Mouse (Mus musculus): ENCODE measurements around the gene Mtrf1. TPM values are rescaled to one million over a fixed set of nuclear protein-coding genes. Genes with fewer than 3 reads are reported as not detected.

The Mtrf1 gene
- 13.7 TPM for polyA plus RNA-seq (2021)

- CTCF ChIA-PET: interaction anchor here (0.8 to 1.6 kb wide), 2 partner anchors 10 to 17 kb away, joined by 3 to 8 read pairs; no protein-coding TSS in a partner anchor
- POLR2A ChIA-PET: interaction anchor here (0.7 kb wide), 1 partner anchor 909 kb away, joined by 3 read pairs; no protein-coding TSS in a partner anchor
- TF ChIP-seq CTCF (IDR thresholded peaks at IDR 0.05): no peak
- no peaks in the 10 kb centered on the region for H3K27me3 ChIP-seq
- in situ Hi-C loops (cut with MboI; ENCODE audit: low pct_unique_long_range_greater_than_20kb): loop anchor here (5.0 to 10.0 kb wide), 3 partner anchors 65 to 337 kb away; partner anchors contain the start of gene Sugt1
- no peak for DNase-seq (ENCODE audit: low read depth, low spot score)
- ATAC-seq: peak; percentile 75
Measured at GRCm38 (mm10) chr14:79397321-79398122, at the start of gene Mtrf1. TSS of gene Mtrf1 (plus strand) at chr14:79397772.

- POLR2A ChIA-PET: no interaction called here
- DNase-seq (ENCODE audit: low read depth, low spot score): no peak
- CTCF ChIA-PET: no interaction called here
- TF ChIP-seq CTCF (IDR thresholded peaks at IDR 0.05): no peak
- ATAC-seq: no peak
- H3K27me3 ChIP-seq: no peaks in the 10 kb centered on the region
- in situ Hi-C loops (cut with MboI; ENCODE audit: low pct_unique_long_range_greater_than_20kb): no loop called here
Measured at GRCm38 (mm10) chr14:79358055-79358454, 39.5 kb upstream of the Mtrf1 start.

DNA sequence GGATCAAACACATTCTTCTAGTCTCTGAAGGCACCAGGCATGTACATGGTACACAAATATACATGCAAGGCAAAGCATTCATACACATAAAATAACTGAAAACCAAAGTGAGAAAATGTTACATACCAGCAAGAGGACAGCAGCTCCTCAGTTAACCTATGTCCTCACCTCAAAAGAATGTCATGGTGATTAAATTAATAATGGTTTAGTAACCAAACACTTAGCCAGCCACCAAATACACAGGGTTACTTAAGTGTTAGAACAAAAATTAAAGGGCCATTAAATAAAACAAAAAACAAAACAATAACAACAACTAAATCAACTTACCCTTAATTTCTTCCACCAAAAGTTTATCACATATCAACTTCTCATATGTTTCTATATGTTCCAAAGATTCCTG is 20.5 kb upstream of the Mtrf1 start:
- ATAC-seq: no peak
- no peak for TF ChIP-seq CTCF (IDR thresholded peaks at IDR 0.05)
- in situ Hi-C loops (cut with MboI; ENCODE audit: low pct_unique_long_range_greater_than_20kb): no loop called here
- ChIA-PET POLR2A (no interaction called here), CTCF (no interaction called here)
- DNase-seq (ENCODE audit: low read depth, low spot score): no peak
- H3K27me3 ChIP-seq: no peaks in the 10 kb centered on the region

DNA sequence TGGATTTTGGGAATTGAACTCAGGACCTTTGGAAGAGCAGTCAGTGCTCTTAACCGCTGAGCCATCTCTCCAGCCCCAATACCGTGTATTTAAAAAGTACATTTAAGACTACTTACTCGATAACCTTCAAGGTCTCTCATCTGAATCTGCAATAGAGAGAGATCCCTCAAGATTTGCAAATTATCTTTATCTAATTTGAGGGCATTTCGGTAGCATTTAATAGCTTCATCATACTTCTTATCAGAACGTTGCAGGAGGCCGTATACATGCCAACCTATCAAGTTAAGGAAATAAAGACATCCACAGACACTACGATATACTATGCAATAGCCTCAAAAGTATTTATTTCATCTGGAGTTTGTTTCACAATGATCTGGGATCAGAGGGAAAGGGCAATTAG is 14.5 kb upstream of the Mtrf1 start:
- in situ Hi-C loops (cut with MboI; ENCODE audit: low pct_unique_long_range_greater_than_20kb): no loop called here
- POLR2A ChIA-PET: no interaction called here
- DNase-seq (ENCODE audit: low read depth, low spot score) (no peak), ATAC-seq (no peak)
- no peaks in the 10 kb centered on the region for H3K27me3 ChIP-seq
- TF ChIP-seq CTCF (IDR thresholded peaks at IDR 0.05): no peak
- CTCF ChIA-PET: no interaction called here

- in situ Hi-C loops (cut with MboI; ENCODE audit: low pct_unique_long_range_greater_than_20kb): no loop called here
- CTCF ChIA-PET: no interaction called here
Measured at GRCm38 (mm10) chr14:79388304-79388703, 9.3 kb upstream of the Mtrf1 start.

DNA sequence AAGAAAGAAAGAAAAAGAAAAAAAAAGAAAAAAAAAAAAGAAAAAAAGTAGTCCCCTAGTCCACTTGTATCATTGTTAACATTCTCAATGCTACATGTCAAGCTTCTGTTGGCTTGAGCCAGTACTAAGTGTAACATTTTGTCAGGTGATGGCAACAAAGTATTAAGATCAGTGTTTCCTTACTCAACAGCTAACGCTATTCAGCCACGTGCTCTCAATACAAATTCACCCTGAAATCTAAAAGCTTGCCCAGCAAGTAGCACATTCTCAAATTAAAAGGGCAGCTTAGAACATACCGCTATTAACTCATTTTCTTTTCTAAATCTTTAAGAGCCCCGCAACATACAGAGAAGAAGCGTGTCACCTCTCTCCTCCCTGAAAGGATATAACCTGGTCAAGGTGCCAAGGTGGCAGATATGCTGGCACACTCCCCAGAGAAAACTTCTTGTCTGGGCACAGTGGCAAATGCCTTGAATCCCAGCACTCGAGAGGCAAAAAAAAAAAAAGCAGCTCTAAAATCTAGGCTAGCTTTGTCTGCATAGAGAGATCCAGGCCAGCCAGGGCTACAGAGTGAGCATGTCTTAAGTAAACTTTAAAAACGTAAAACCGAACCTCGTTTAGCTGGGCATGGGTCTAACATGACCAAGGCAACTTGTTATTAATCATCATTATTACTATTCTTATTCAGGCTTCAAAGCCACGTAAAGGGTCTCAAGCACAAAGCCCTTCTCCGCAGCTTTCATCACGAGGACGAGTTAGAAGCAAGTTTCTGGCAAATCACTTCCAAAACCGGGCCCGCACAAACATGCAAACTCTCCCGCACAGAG is 7.9 kb upstream of the Mtrf1 start:
- ChIA-PET POLR2A (interaction anchor here (0.6 to 1.4 kb wide), 6 partner anchors 8 to 1604 kb away, joined by 3 to 5 read pairs (median 4); no protein-coding TSS in a partner anchor), CTCF (interaction anchor here (1.0 to 1.3 kb wide), 4 partner anchors 9 to 198 kb away, joined by 3 to 4 read pairs (median 3); partner anchors contain the start of gene Sugt1)
- DNase-seq (ENCODE audit: low read depth, low spot score): no peak
- in situ Hi-C loops (cut with MboI; ENCODE audit: low pct_unique_long_range_greater_than_20kb): loop anchor here (10.0 kb wide), 2 partner anchors 195 to 345 kb away; partner anchors contain the start of gene Sugt1
- peak; percentile 2 for ATAC-seq
- TF ChIP-seq CTCF (IDR thresholded peaks at IDR 0.05): no peak
- H3K27me3 ChIP-seq: no peaks in the 10 kb centered on the region

More at GRCm38 (mm10) chr14:79388304-79388703, 9.3 kb upstream of the Mtrf1 start:
- ATAC-seq: no peak
- H3K27me3 ChIP-seq: no peaks in the 10 kb centered on the region
- DNase-seq (ENCODE audit: low read depth, low spot score): no peak
- no peak for TF ChIP-seq CTCF (IDR thresholded peaks at IDR 0.05)
- POLR2A ChIA-PET: interaction anchor here (0.9 kb wide), 1 partner anchor 15 kb away, joined by 4 read pairs; no protein-coding TSS in a partner anchor

DNA sequence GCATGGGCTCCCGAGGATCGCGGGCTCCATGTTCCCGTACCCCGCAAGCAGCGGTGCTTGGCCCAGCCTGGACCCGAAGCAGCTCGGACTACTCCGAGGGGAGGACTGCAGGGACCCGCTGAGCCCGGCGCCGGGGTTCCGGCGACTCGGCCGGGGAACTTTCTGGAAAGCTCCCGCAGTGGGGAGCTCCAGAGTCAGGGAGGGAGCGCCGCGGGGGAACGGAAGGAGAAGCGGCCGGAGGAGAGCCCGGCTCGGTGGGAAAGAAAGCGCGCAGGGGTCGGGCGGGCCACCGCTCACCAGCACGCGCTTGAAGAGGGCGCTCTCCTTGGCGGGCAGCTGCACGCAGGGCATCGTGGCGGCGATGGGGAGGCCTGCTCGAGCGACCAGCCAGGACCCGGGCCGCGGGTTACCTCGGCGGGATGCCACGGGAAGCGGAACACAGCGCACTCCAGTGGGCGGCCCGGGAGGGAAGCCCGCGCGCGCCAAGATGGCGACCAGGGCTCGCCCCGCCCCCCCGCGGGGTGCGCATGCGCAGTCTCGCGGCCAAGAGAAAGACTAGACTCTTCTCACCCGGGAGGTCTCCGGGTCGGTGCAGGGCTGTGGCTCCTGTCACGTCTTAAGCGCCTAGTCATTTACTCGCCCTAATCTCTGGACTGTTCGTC is 7.2 kb upstream of the Mtrf1 start, which contains the start of gene Naa16:
Gene Naa16 (minus strand): TSS at position 514 of the 662 bp plus-strand sequence.
- peak; percentile 49 for DNase-seq (ENCODE audit: low read depth, low spot score)
- ChIA-PET POLR2A (interaction anchor here (1.2 to 1.4 kb wide), 2 partner anchors 9 to 17 kb away, joined by 4 to 5 read pairs; no protein-coding TSS in a partner anchor), CTCF (interaction anchor here (1.0 to 1.3 kb wide), 4 partner anchors 10 to 197 kb away, joined by 3 to 4 read pairs (median 3); partner anchors contain the start of gene Sugt1)
- in situ Hi-C loops (cut with MboI; ENCODE audit: low pct_unique_long_range_greater_than_20kb): loop anchor here (10.0 kb wide), 2 partner anchors 194 to 344 kb away; partner anchors contain the start of gene Sugt1
- peak; percentile 97 for ATAC-seq
- peak; percentile 97 for TF ChIP-seq CTCF (IDR thresholded peaks at IDR 0.05)
- H3K27me3 ChIP-seq: no peaks in the 10 kb centered on the region

GRCm38 (mm10) chr14:79393289-79393688 is 4.3 kb upstream of the Mtrf1 start:
- POLR2A ChIA-PET: no interaction called here
- no peak for DNase-seq (ENCODE audit: low read depth, low spot score)
- ATAC-seq: no peak
- TF ChIP-seq CTCF (IDR thresholded peaks at IDR 0.05): no peak
- CTCF ChIA-PET: interaction anchor here (1.0 kb wide), 1 partner anchor 267 kb away, joined by 3 read pairs; no protein-coding TSS in a partner anchor
- in situ Hi-C loops (cut with MboI; ENCODE audit: low pct_unique_long_range_greater_than_20kb): loop anchor here (10.0 kb wide), 2 partner anchors 192 to 342 kb away; partner anchors contain the start of gene Sugt1
- no peaks in the 10 kb centered on the region for H3K27me3 ChIP-seq

DNA sequence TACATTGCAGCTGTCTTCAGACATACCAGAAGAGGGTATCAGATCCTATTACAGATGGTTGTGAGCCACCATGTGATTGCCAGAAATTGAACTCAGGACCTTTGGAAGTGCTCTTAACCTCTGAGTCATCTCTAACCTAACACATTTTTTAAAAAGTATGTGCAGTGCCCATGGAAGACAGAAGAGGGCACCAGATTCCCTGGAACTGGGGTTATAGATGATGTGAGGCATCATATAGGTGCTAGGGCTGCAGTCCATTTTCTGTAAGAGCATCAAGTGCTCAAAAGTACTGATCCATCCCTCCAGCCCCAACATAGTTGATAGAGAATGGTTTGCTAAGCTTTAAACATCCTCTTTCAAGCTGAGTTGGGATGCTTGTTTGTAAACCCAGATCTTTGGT is 3.0 kb upstream of the Mtrf1 start:
- no peak for DNase-seq (ENCODE audit: low read depth, low spot score)
- ChIA-PET POLR2A (no interaction called here), CTCF (interaction anchor here (1.2 to 1.3 kb wide), 2 partner anchors 14 to 52 kb away, joined by 3 read pairs; no protein-coding TSS in a partner anchor)
- in situ Hi-C loops (cut with MboI; ENCODE audit: low pct_unique_long_range_greater_than_20kb): loop anchor here (10.0 kb wide), 2 partner anchors 190 to 340 kb away; partner anchors contain the start of gene Sugt1
- H3K27me3 ChIP-seq: no peaks in the 10 kb centered on the region
- peak; percentile 76 for TF ChIP-seq CTCF (IDR thresholded peaks at IDR 0.05)
- no peak for ATAC-seq

Measured in Patski (cell line).